Mouse (Mus musculus) forebrain, embryonic 15.5 days (tissue): ENCODE measurements around the gene 2300009A05Rik. TPM values are rescaled to one million over a fixed set of nuclear protein-coding genes. Genes with fewer than 3 reads are reported as not detected.

Experiments used
- ATAC-seq: fragments of 200-750 bp; cut with Nextera tagmentation; replicated peaks from 2 replicates; pipeline ENCODE4 v1.8.0; 2017; ENCODE audit warnings: mild to moderate bottlenecking, moderate TSS enrichment, moderate library complexity
- H3K27ac ChIP-seq: fragments of 300-500 bp; sonication (generic); replicated peaks from 2 replicates; pipeline ENCODE4 v1.5.1; 2015; ENCODE audit warnings: mild to moderate bottlenecking, inconsistent platforms
- H3K27me3 ChIP-seq: fragments of 300-500 bp; sonication (generic); 2 replicates; pipeline ENCODE4 v1.6.1; 2015; ENCODE audit warnings: inconsistent platforms
- H3K36me3 ChIP-seq: fragments of 300-500 bp; sonication (generic); 2 replicates; pipeline ENCODE4 v1.6.1; 2015; ENCODE audit warnings: mild to moderate bottlenecking, inconsistent platforms
- H3K4me1 ChIP-seq: fragments of 300-500 bp; sonication (generic); 2 replicates; pipeline ENCODE4 v1.6.1; 2015; ENCODE audit warnings: inconsistent platforms
- H3K4me2 ChIP-seq: fragments of 300-500 bp; sonication (generic); replicated peaks from 2 replicates; pipeline ENCODE4 v1.6.1; 2015; ENCODE audit warnings: mild to moderate bottlenecking, inconsistent platforms
- H3K4me3 ChIP-seq: fragments of 300-500 bp; sonication (generic); 2 replicates; pipeline ENCODE4 v1.5.1; 2015; ENCODE audit warnings: mild to moderate bottlenecking, inconsistent platforms
- H3K9ac ChIP-seq: fragments of 300-500 bp; sonication (generic); replicated peaks from 2 replicates; pipeline ENCODE4 v1.6.1; 2015; ENCODE audit warnings: mild to moderate bottlenecking, inconsistent platforms
- H3K9me3 ChIP-seq: fragments of 300-500 bp; sonication (generic); 2 replicates; pipeline ENCODE4 v1.6.1; 2016; ENCODE audit warnings: inconsistent platforms
- WGBS: fragments of 180-500 bp; shearing (Covaris S2); methylation state at CpG from one replicate; pipeline ENCODE4 v1.1.7; 2015; ENCODE audit warnings: mixed read lengths; 5-methylcytosine and 5-hydroxymethylcytosine counted together
- polyA plus RNA-seq: library from polyadenylated mRNA; unstranded; fragments of >200 nt; fragmentation: Nextera tagmentation; extraction: Ambion mirVana; gene quantifications from 2 replicates; pipeline ENCODE4 v1.2.1, GENCODE M21; 2015

2300009A05Rik gene
- polyA plus RNA-seq, 1 experiment from 2014 or later = 69.8 TPM

- peak; percentile 94 for ATAC-seq
- Histone ChIP-seq H3K9me3 (no peaks in the 10 kb centered on the region), H3K4me3 (peak within 1 kb of the TSS; percentile 97), H3K27me3 (no peaks in the 10 kb centered on the region), H3K4me2 (peak within 1 kb of the TSS; percentile 93), H3K4me1 (peaks cover 44% of the 10 kb centered on the region), H3K36me3 (no peaks in the 10 kb centered on the region), H3K27ac (peak within 1 kb of the TSS; percentile 86), H3K9ac (peak within 1 kb of the TSS; percentile 98)
- WGBS = 2% methylated on average over 57 of the region's 58 CpGs
Measured at GRCm38 (mm10) chr9:63377270-63378142, 21.5 kb downstream of the 2300009A05Rik start, which contains the start of gene Map2k5. Map2k5 (minus strand) TSS chr9:63377902.

GRCm38 (mm10) chr9:63373315-63373714, 25.7 kb downstream of the 2300009A05Rik start:
- Histone ChIP-seq H3K27ac (no peak overlapping the region), H3K4me1 (peaks cover 48% of the 10 kb centered on the region), H3K4me3 (no peak overlapping the region), H3K9ac (no peak overlapping the region), H3K36me3 (0 out of 2 replicates have a peak, but pooled peaks cover 4% of the 10 kb centered on the region), H3K27me3 (no peaks in the 10 kb centered on the region), H3K4me2 (no peak overlapping the region), H3K9me3 (no peaks in the 10 kb centered on the region)
- no peak for ATAC-seq
- 84% methylated on average over 2 of the region's 2 CpGs for WGBS

GRCm38 (mm10) chr9:63372541-63372940, 26.5 kb downstream of the 2300009A05Rik start:
- no peak overlapping the region for H3K4me3 ChIP-seq
- H3K9ac ChIP-seq = no peak overlapping the region
- WGBS = 42% methylated on average over 8 of the region's 8 CpGs
- no peak overlapping the region for H3K27ac ChIP-seq
- H3K4me1 ChIP-seq = peaks cover 46% of the 10 kb centered on the region
- H3K9me3 ChIP-seq = no peaks in the 10 kb centered on the region
- H3K27me3 ChIP-seq = no peaks in the 10 kb centered on the region
- H3K36me3 ChIP-seq = 0 out of 2 replicates have a peak, but pooled peaks cover 4% of the 10 kb centered on the region
- ATAC-seq = no peak
- no peak overlapping the region for H3K4me2 ChIP-seq

- Histone ChIP-seq H3K9me3 (no peaks in the 10 kb centered on the region), H3K27ac (no peak overlapping the region), H3K4me3 (no peak overlapping the region), H3K4me1 (no peaks in the 10 kb centered on the region), H3K36me3 (peaks cover 2% of the 10 kb centered on the region; the same call in 1 of the 2 replicates), H3K27me3 (no peaks in the 10 kb centered on the region), H3K9ac (no peak overlapping the region), H3K4me2 (no peak overlapping the region)
- 48% methylated on average over 3 of the region's 3 CpGs for WGBS
- no peak for ATAC-seq
Measured at GRCm38 (mm10) chr9:63360410-63360809, 38.6 kb downstream of the 2300009A05Rik start.

- H3K4me3 ChIP-seq = no peak overlapping the region
- H3K27me3 ChIP-seq = no peaks in the 10 kb centered on the region
- no peaks in the 10 kb centered on the region for H3K9me3 ChIP-seq
- H3K9ac ChIP-seq = no peak overlapping the region
- no peaks in the 10 kb centered on the region for H3K4me1 ChIP-seq
- no peak overlapping the region for H3K27ac ChIP-seq
- no peaks in the 10 kb centered on the region for H3K36me3 ChIP-seq
- no peak for ATAC-seq
- WGBS = 85% methylated on average over 5 of the region's 5 CpGs
- no peak overlapping the region for H3K4me2 ChIP-seq
Measured at GRCm38 (mm10) chr9:63359016-63359415, 40.0 kb downstream of the 2300009A05Rik start.

- H3K27ac ChIP-seq = no peak overlapping the region
- H3K36me3 ChIP-seq = no peaks in the 10 kb centered on the region
- no peaks in the 10 kb centered on the region for H3K4me1 ChIP-seq
- no peaks in the 10 kb centered on the region for H3K27me3 ChIP-seq
- no peak overlapping the region for H3K9ac ChIP-seq
- H3K4me2 ChIP-seq = no peak overlapping the region
- no peak overlapping the region for H3K4me3 ChIP-seq
- 89% methylated on average over 4 of the region's 4 CpGs for WGBS
- ATAC-seq = no peak
- no peaks in the 10 kb centered on the region for H3K9me3 ChIP-seq
Measured at GRCm38 (mm10) chr9:63356721-63357120, 42.3 kb downstream of the 2300009A05Rik start.

GRCm38 (mm10) chr9:63356278-63356677, 42.8 kb downstream of the 2300009A05Rik start:
- no peak overlapping the region for H3K4me3 ChIP-seq
- 87% methylated on average over 9 of the region's 9 CpGs for WGBS
- no peak overlapping the region for H3K4me2 ChIP-seq
- H3K27me3 ChIP-seq = no peaks in the 10 kb centered on the region
- H3K4me1 ChIP-seq = no peaks in the 10 kb centered on the region
- no peaks in the 10 kb centered on the region for H3K9me3 ChIP-seq
- no peak for ATAC-seq
- no peak overlapping the region for H3K27ac ChIP-seq
- H3K9ac ChIP-seq = no peak overlapping the region
- H3K36me3 ChIP-seq = no peaks in the 10 kb centered on the region

GRCm38 (mm10) chr9:63354168-63354567, 44.9 kb downstream of the 2300009A05Rik start:
- no peaks in the 10 kb centered on the region for H3K36me3 ChIP-seq
- H3K4me1 ChIP-seq = no peaks in the 10 kb centered on the region
- H3K9ac ChIP-seq = no peak overlapping the region
- H3K4me2 ChIP-seq = no peak overlapping the region
- H3K27ac ChIP-seq = no peak overlapping the region
- H3K9me3 ChIP-seq = no peaks in the 10 kb centered on the region
- H3K4me3 ChIP-seq = no peak overlapping the region
- H3K27me3 ChIP-seq = no peaks in the 10 kb centered on the region
- 91% methylated on average over 4 of the region's 4 CpGs for WGBS
- ATAC-seq = no peak

- H3K27me3 ChIP-seq = no peaks in the 10 kb centered on the region
- H3K4me2 ChIP-seq = no peak overlapping the region
- H3K9ac ChIP-seq = no peak overlapping the region
- WGBS = 84% methylated on average over 8 of the region's 8 CpGs
- no peaks in the 10 kb centered on the region for H3K9me3 ChIP-seq
- no peak overlapping the region for H3K4me3 ChIP-seq
- H3K27ac ChIP-seq = no peak overlapping the region
- no peak for ATAC-seq
- no peaks in the 10 kb centered on the region for H3K4me1 ChIP-seq
- no peaks in the 10 kb centered on the region for H3K36me3 ChIP-seq
Measured at GRCm38 (mm10) chr9:63350030-63350429, 49.0 kb downstream of the 2300009A05Rik start.

GRCm38 (mm10) chr9:63349241-63349640, 49.8 kb downstream of the 2300009A05Rik start:
- H3K4me2 ChIP-seq = no peak overlapping the region
- no peaks in the 10 kb centered on the region for H3K36me3 ChIP-seq
- no peaks in the 10 kb centered on the region for H3K4me1 ChIP-seq
- no peak for ATAC-seq
- H3K9me3 ChIP-seq = no peaks in the 10 kb centered on the region
- WGBS = 78% methylated on average over 3 of the region's 3 CpGs
- H3K27ac ChIP-seq = no peak overlapping the region
- no peak overlapping the region for H3K9ac ChIP-seq
- H3K27me3 ChIP-seq = no peaks in the 10 kb centered on the region
- H3K4me3 ChIP-seq = no peak overlapping the region

- WGBS = 82% methylated on average over 1 of the region's 1 CpGs
- Histone ChIP-seq H3K9ac (no peak overlapping the region), H3K9me3 (no peaks in the 10 kb centered on the region), H3K4me3 (no peak overlapping the region), H3K4me1 (no peaks in the 10 kb centered on the region), H3K27ac (no peak overlapping the region), H3K27me3 (no peaks in the 10 kb centered on the region), H3K4me2 (no peak overlapping the region), H3K36me3 (no peaks in the 10 kb centered on the region)
- no peak for ATAC-seq
Measured at GRCm38 (mm10) chr9:63348146-63348545, 50.9 kb downstream of the 2300009A05Rik start.

- WGBS = 82% methylated on average over 6 of the region's 6 CpGs
- Histone ChIP-seq H3K27ac (no peak overlapping the region), H3K36me3 (no peaks in the 10 kb centered on the region)
Measured at GRCm38 (mm10) chr9:63346029-63346428, 53.0 kb downstream of the 2300009A05Rik start.

More at GRCm38 (mm10) chr9:63346029-63346428, 53.0 kb downstream of the 2300009A05Rik start:
- H3K4me1 ChIP-seq = no peaks in the 10 kb centered on the region
- no peak overlapping the region for H3K4me3 ChIP-seq
- H3K4me2 ChIP-seq = no peak overlapping the region
- H3K27me3 ChIP-seq = no peaks in the 10 kb centered on the region
- H3K9me3 ChIP-seq = no peaks in the 10 kb centered on the region
- ATAC-seq = no peak
- H3K9ac ChIP-seq = no peak overlapping the region
